26 mouse cellular contexts compared by ENCODE assay signal in the genomic region with DNA sequence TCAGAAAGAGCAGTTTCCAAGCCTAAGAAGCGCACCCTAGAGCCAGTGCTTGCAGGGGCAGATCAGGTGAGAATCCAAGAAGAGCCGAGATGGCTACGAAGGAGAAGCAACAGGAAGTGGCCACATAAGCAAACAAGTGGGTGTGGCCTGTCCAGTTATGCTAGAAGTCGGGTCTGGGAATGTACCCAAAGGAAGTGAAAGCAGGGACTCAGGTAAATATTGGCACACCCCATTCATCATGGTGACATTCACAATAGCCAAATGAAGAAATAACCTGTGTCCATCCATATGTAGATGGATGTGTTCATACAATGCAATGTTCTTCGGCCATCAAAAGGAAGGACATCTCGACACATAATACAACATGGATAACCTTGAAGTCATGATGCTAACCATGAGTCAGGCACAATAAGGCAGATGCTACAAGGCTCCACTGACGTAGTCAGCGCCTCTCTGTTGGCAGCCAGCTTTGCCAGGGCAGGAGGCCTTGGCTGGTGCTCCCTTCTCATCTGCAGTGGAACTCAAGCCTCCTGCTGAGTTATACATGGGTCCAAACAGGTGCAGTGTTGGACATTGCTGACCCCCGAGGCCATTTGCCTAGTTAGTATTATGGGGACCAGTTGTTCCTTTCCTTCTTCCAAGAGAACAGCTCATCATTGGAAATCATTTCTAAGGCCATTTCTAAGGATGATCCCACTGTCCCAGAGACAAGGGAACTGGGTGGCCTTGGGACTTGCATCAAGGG. TPM values are rescaled to one million over a fixed set of nuclear protein-coding genes. Genes with fewer than 3 reads are reported as not detected.
DNase-seq lines count a peak whose midpoint lies in the region; ATAC-seq lines count a peak whose summit lies in the region.
"Had no signal": no experiment of that assay in that cellular context is flagged by ENCODE, and none has a peak within 500 bp of the region (broad histone marks: within the 10 kb centered on the region; RNA-seq: fewer than 3 reads in every experiment).

No protein-coding gene starts in this region.

- H3K4me3 ChIP-seq in forebrain, embryonic 12.5 days (replicated peaks) = no peak overlapping the region
- H3K4me3 ChIP-seq: embryonic facial prominence, embryonic 15.5 days; heart, embryonic 13.5 days; kidney, embryonic 15.5 days; limb, embryonic 12.5 days; stomach, embryonic 15.5 days had no signal

- no peaks in the 10 kb centered on the region for H3K9me3 ChIP-seq in forebrain, embryonic 12.5 days
- H3K9me3 ChIP-seq: embryonic facial prominence, embryonic 15.5 days; heart, embryonic 13.5 days; kidney, embryonic 15.5 days; limb, embryonic 12.5 days; stomach, embryonic 15.5 days had no signal

- H3K4me2 ChIP-seq in forebrain, embryonic 12.5 days = no peak overlapping the region
- H3K4me2 ChIP-seq: embryonic facial prominence, embryonic 15.5 days; heart, embryonic 13.5 days; kidney, embryonic 15.5 days; limb, embryonic 12.5 days; stomach, embryonic 15.5 days had no signal

- H3K9ac ChIP-seq in forebrain, embryonic 12.5 days = no peak overlapping the region
- H3K9ac ChIP-seq: embryonic facial prominence, embryonic 15.5 days; heart, embryonic 13.5 days; kidney, embryonic 15.5 days; limb, embryonic 12.5 days; liver, embryonic 14.5 days; stomach, embryonic 15.5 days had no signal

- H3K27me3 ChIP-seq in forebrain, embryonic 12.5 days = no peaks in the 10 kb centered on the region
- H3K27me3 ChIP-seq: embryonic facial prominence, embryonic 15.5 days; kidney, embryonic 15.5 days; limb, embryonic 12.5 days; stomach, embryonic 15.5 days had no signal

- H3K4me1 ChIP-seq in forebrain, embryonic 12.5 days = peaks cover 8% of the 10 kb centered on the region

- H3K36me3 ChIP-seq in forebrain, embryonic 12.5 days (replicated peaks) = no peaks in the 10 kb centered on the region
- H3K36me3 ChIP-seq: embryonic facial prominence, embryonic 15.5 days; heart, embryonic 13.5 days; kidney, embryonic 15.5 days; limb, embryonic 12.5 days; stomach, embryonic 15.5 days had no signal

- H3K27ac ChIP-seq in forebrain, embryonic 12.5 days = no peak overlapping the region
- H3K27ac ChIP-seq: embryonic facial prominence, embryonic 15.5 days; heart, embryonic 13.5 days; hindbrain, postnatal 0 days; kidney, embryonic 15.5 days; limb, embryonic 12.5 days; liver, embryonic 14.5 days; macrophage; stomach, embryonic 15.5 days had no signal

- DNase-seq in gastrocnemius, adult 18-20 months (ENCODE audit: low spot score) = peak; percentile 33
- DNase-seq in gastrocnemius, postnatal 10 days = no peak
- peak; percentile 15 to 46 for DNase-seq in lung, adult 18-20 months
- no peak for DNase-seq in lung, postnatal 4 days
- DNase-seq in A20 (ENCODE audit: low read depth, low spot score) = peak; percentile 11
- DNase-seq in adrenal gland, postnatal 25 days = peak; percentile 16
- DNase-seq in heart, adult 9 months (ENCODE audit: low spot score in 2 of 2) = no peak
- DNase-seq: cerebellum, adult 9-10 months; heart, postnatal 14 days; kidney, postnatal 36 days; right cerebral cortex, postnatal 4 days; thymus, adult 18-20 months; thymus, postnatal 4 days had no signal

- WGBS in forebrain, embryonic 12.5 days = 86% methylated on average over 9 of the region's 9 CpGs

- ATAC-seq in forebrain, embryonic 12.5 days (ENCODE audit: low FRiP score) = no peak
- ATAC-seq: CD4-positive, CD25-positive, alpha-beta regulatory T cell, adult 4 months; forebrain, embryonic 16.5 days; hindbrain, postnatal 0 days; intestine, embryonic 16.5 days had no signal

RNA-seq across cellular contexts. Expression of a gene that starts 45.2 kb away (rescaled TPM):
- total RNA-seq in gastrocnemius, adult 18-20 months (2021) = 10 to 100 TPM; 15.8 to 19.4 TPM
- 10 to 100 TPM; 41.3 to 57.6 TPM for total RNA-seq in gastrocnemius, postnatal 10 days (2021)
- total RNA-seq in adrenal gland, postnatal 25 days (2021) = 11.6 and 20.8 TPM in 2 replicates
- polyA plus RNA-seq in forebrain, embryonic 12.5 days (2016; fragmentation: Nextera tagmentation; extraction: Ambion mirVana) = 1.6 and 2.5 TPM in 2 replicates
- total RNA-seq: granulocyte monocyte progenitor cell, adult 5-6 weeks had no signal
- polyA plus RNA-seq: CD4-positive, CD25-positive, alpha-beta regulatory T cell, adult 4 months; macrophage had no signal

Comparison
In these comparisons a context has a peak if more than half of its experiments do, and no peak if none do; other contexts are left out.
1. DNase-seq: peak in gastrocnemius, adult 18-20 months (single experiment), lung, adult 18-20 months (2 of 2), A20 (single experiment) and adrenal gland, postnatal 25 days (single experiment); none in gastrocnemius, postnatal 10 days (single experiment), lung, postnatal 4 days (0 of 2) and heart, adult 9 months (0 of 2).